Mouse (Mus musculus): Measurements from ENCODE around the gene Dnajc28.

DNA sequence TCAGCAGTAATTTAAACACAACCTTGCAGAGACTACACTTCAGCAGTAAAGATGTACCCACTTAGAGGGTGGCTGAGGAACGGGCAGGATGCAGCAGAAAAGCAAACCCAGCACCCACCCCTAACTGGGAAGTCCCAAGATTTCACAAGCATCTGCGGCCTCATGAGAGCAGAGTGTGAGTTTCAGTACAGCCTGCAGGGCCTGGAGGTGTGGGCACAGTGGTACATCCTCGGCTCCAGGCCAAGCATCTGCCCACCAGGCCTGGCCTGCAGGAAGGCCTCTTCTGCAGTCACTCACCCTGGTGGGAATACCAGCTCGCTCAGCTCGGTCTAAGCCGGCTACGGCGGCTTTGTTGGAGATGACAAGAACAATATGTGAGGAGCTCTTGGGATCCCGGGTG is 4.2 kb upstream of the Dnajc28 start:
- TF ChIP-seq GATA1 (IDR thresholded peaks at IDR 0.05; ENCODE audit: low read length) = no peak
- no peak for TF ChIP-seq TAL1 (IDR thresholded peaks at IDR 0.05; ENCODE audit: low read length)
